Mouse (Mus musculus): Measurements from ENCODE around the gene Defb42. TPM values are rescaled to one million over a fixed set of nuclear protein-coding genes. Genes with fewer than 3 reads are reported as not detected.

The Defb42 gene
- 0.73 TPM for polyA plus RNA-seq (2015; fragmentation: Illumina TruSeq; extraction: RNeasy Lipid Tissue Mini Kit (QIAGEN cat#74804); ENCODE audit: low read depth, low replicate concordance)

GRCm38 (mm10) chr14:63046691-63047090, at the start of gene Defb42:
Gene Defb42, plus strand, starts transcription at chr14:63046991.

DNA sequence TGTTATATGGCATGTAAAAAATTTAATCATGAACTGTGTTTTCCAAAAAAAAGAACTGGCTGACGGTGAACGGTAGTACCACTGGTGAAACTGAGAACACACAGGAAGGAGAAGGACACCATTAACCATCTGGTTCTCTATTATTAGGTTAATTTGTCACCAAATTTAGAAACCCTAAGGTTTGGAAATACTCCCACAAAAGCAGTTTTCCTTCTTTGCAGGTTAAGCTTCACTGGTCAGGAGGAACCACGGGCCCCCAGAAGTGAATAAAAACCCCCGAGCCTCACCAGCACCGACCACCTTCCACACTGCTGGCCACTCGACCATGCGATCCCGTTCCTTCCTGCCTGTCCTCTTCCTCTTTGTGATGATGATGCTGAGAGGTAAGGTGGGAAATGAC, 49.0 kb upstream of the Defb42 start, which contains the start of gene Defb47:
Gene Defb47 (plus strand): TSS at position 301 of the 400 bp plus-strand sequence.

GRCm38 (mm10) chr14:63011471-63011870, 35.3 kb upstream of the Defb42 start, which contains the start of gene Defb43:
Gene Defb43, plus strand, starts transcription at chr14:63011771.

DNA sequence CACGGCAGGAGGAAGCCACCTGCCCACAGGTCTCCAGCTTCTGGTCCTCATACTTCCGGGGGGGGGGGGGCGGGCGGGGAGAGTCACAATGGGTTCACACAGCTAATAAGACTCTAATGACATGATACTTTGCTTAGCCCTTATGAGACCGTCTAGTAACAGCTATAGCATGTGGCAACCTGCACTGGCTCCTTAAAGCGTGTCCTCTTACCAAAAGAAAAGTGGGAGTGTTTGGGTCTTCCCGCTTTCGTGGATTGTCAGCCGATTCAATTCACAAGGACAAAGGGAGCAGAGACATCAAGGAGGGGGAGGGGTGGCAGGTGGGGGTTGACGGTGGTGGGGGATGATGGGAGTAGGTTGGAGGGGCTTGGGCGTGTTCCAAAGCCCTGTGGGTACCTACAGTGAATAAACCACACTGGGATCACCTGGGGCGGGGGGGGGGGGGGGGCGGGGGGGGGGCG, 3.1 kb downstream of the Defb42 start, which contains the start of gene Defb30:
Gene Defb30 (minus strand): TSS at position 51 of the 461 bp plus-strand sequence.

Other genes with a start within 250 kb of the Defb42 start
- 11.2 TPM for gene Wdfy2, start 209.3 kb upstream of the Defb42 start, polyA plus RNA-seq (2015; fragmentation: Illumina TruSeq; extraction: RNeasy Lipid Tissue Mini Kit (QIAGEN cat#74804); ENCODE audit: low read depth, low replicate concordance)
- not detected for gene Defb48, start 62.5 kb upstream of the Defb42 start, polyA plus RNA-seq (2015; fragmentation: Illumina TruSeq; extraction: RNeasy Lipid Tissue Mini Kit (QIAGEN cat#74804); ENCODE audit: low read depth, low replicate concordance)
- not detected for gene Defb47, start 48.9 kb upstream of the Defb42 start, polyA plus RNA-seq (2015; fragmentation: Illumina TruSeq; extraction: RNeasy Lipid Tissue Mini Kit (QIAGEN cat#74804); ENCODE audit: low read depth, low replicate concordance)
- not detected for gene Defb43, start 35.2 kb upstream of the Defb42 start, polyA plus RNA-seq (2015; fragmentation: Illumina TruSeq; extraction: RNeasy Lipid Tissue Mini Kit (QIAGEN cat#74804); ENCODE audit: low read depth, low replicate concordance)
- not detected for gene Defb30, start 3.0 kb downstream of the Defb42 start, polyA plus RNA-seq (2015; fragmentation: Illumina TruSeq; extraction: RNeasy Lipid Tissue Mini Kit (QIAGEN cat#74804); ENCODE audit: low read depth, low replicate concordance)